Mouse (Mus musculus): Measurements from ENCODE around the gene Cdh26.

DNA sequence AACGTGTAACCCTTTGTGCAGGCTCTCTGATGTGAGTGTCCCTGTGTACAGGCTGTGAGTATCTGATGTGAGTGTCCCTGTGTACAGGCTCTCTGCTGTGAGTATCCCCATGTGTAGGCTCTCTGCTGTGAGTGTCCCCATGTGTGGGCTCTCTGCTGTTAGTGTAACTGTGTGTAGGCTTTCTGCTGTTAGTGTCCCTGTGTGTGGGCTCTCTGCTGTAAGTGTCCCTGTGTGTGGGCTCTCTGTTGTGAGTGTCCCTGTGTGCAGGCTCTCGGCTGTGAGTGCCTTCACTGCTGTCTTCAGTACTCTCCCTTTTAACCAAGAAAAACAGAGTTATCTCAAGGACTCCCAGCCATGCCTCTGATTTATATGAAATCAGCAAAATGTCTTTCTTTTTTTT lies 46.9 kb downstream of the Cdh26 start:
- TF ChIP-seq EP300 (IDR thresholded peaks at IDR 0.05; ENCODE audit: low read depth) (no peak), CTCF (IDR thresholded peaks at IDR 0.05; ENCODE audit: low read depth) (no peak)

All from liver, postnatal 0 days (tissue).